Comparison of ENCODE assay signal across 11 mouse cellular contexts in the genomic region with DNA sequence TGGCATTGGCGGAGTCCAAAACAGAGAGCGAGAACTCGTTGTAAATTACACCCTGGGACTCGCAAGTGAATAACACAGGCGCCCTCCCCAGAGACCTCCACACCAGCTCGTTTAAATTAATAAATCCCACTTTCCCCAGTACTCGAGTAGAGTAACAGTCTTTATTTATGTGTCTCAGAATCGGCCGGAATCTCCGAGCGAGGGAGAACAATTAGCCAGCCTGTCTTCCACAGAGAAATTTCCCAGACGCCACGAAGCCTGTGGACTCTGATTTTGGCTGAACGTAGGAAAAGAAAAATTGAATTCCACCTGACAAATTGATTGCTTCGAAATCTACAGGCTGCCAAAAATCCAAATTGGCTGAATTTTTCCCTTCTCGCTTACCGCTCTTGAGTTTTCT.
DNase-seq lines count a peak whose midpoint lies in the region; ATAC-seq and TF ChIP-seq lines count a peak whose summit lies in the region.
"Had no signal": no experiment of that assay in that cellular context is flagged by ENCODE, and none has a peak within 500 bp of the region (broad histone marks: within the 10 kb centered on the region; RNA-seq: fewer than 3 reads in every experiment).

No protein-coding gene starts in this region.

- H3K9me3 ChIP-seq in forebrain, postnatal 0 days (ENCODE audit: low read length): no peaks in the 10 kb centered on the region
- no peaks in the 10 kb centered on the region; the same call in 1 of the 2 replicates for H3K9me3 ChIP-seq in forebrain, embryonic 11.5 days (ENCODE audit: control insufficient read depth, low read length)
- no peaks in the 10 kb centered on the region; the same call in 1 of the 2 replicates for H3K9me3 ChIP-seq in midbrain, embryonic 13.5 days
- no peaks in the 10 kb centered on the region for H3K9me3 ChIP-seq in midbrain, embryonic 11.5 days (ENCODE audit: control insufficient read depth, low read length)
- peaks cover 5% of the 10 kb centered on the region; the same call in 1 of the 2 replicates for H3K9me3 ChIP-seq in limb, embryonic 13.5 days
- H3K9me3 ChIP-seq in stomach, embryonic 16.5 days (replicated peaks; ENCODE audit: control insufficient read depth, low read length): no peaks in the 10 kb centered on the region
- H3K9me3 ChIP-seq: liver, embryonic 15.5 days had no signal

- H3K9ac ChIP-seq in forebrain, postnatal 0 days: no peak overlapping the region
- no peak overlapping the region for H3K9ac ChIP-seq in forebrain, embryonic 11.5 days (ENCODE audit: low read length)
- H3K9ac ChIP-seq in midbrain, embryonic 13.5 days (replicated peaks): no peak overlapping the region
- H3K9ac ChIP-seq in midbrain, embryonic 11.5 days (ENCODE audit: low read length): no peak overlapping the region
- no peak overlapping the region for H3K9ac ChIP-seq in limb, embryonic 13.5 days
- no peak overlapping the region for H3K9ac ChIP-seq in stomach, embryonic 16.5 days (ENCODE audit: low read length)
- H3K9ac ChIP-seq: liver, embryonic 15.5 days had no signal

- H3K4me3 ChIP-seq in forebrain, postnatal 0 days (ENCODE audit: low read depth, low read length): no peak overlapping the region
- no peak overlapping the region for H3K4me3 ChIP-seq in forebrain, embryonic 11.5 days (ENCODE audit: low read depth, low read length)
- no peak overlapping the region for H3K4me3 ChIP-seq in midbrain, embryonic 13.5 days (replicated peaks)
- H3K4me3 ChIP-seq in midbrain, embryonic 11.5 days (ENCODE audit: low read depth, low read length): no peak overlapping the region
- no peak overlapping the region for H3K4me3 ChIP-seq in limb, embryonic 13.5 days
- no peak overlapping the region for H3K4me3 ChIP-seq in stomach, embryonic 16.5 days (replicated peaks; ENCODE audit: low read length)
- H3K4me3 ChIP-seq: liver, embryonic 15.5 days; myocyte had no signal

- DNase-seq in forebrain, postnatal 0 days: peak; percentile 55
- DNase-seq in forebrain, embryonic 11.5 days (ENCODE audit: low spot score): no peak
- no peak for DNase-seq in midbrain, embryonic 11.5 days (ENCODE audit: low spot score, missing footprints)
- DNase-seq in ovary, postnatal 36 days (ENCODE audit: low spot score): no peak
- DNase-seq: lung, postnatal 4 days; thymus, postnatal 25 days had no signal

- no peaks in the 10 kb centered on the region for H3K27me3 ChIP-seq in forebrain, postnatal 0 days (ENCODE audit: insufficient read depth, low read length)
- H3K27me3 ChIP-seq in forebrain, embryonic 11.5 days (ENCODE audit: control insufficient read depth, insufficient read depth, low read length): no peaks in the 10 kb centered on the region
- H3K27me3 ChIP-seq in midbrain, embryonic 13.5 days: no peaks in the 10 kb centered on the region; the same call in none of the 2 replicates
- H3K27me3 ChIP-seq in midbrain, embryonic 11.5 days (ENCODE audit: control insufficient read depth, insufficient read depth, low read length): no peaks in the 10 kb centered on the region
- H3K27me3 ChIP-seq in limb, embryonic 13.5 days: 0 out of 2 replicates have a peak, but pooled peaks cover 1% of the 10 kb centered on the region
- no peaks in the 10 kb centered on the region for H3K27me3 ChIP-seq in stomach, embryonic 16.5 days (ENCODE audit: control insufficient read depth, insufficient read depth, low read length)
- H3K27me3 ChIP-seq: liver, embryonic 15.5 days had no signal

- no peaks in the 10 kb centered on the region for H3K4me1 ChIP-seq in forebrain, postnatal 0 days (ENCODE audit: insufficient read depth)
- H3K4me1 ChIP-seq in forebrain, embryonic 11.5 days (replicated peaks; ENCODE audit: control insufficient read depth, insufficient read depth, low read length): 0 out of 2 replicates have a peak, but pooled peaks cover 2% of the 10 kb centered on the region
- H3K4me1 ChIP-seq in midbrain, embryonic 13.5 days (replicated peaks): peaks cover 37% of the 10 kb centered on the region
- H3K4me1 ChIP-seq in midbrain, embryonic 11.5 days (ENCODE audit: control insufficient read depth, insufficient read depth, low read length): peaks cover 2% of the 10 kb centered on the region; the same call in 1 of the 2 replicates
- H3K4me1 ChIP-seq in limb, embryonic 13.5 days: peaks cover 29% of the 10 kb centered on the region
- peaks cover 8% of the 10 kb centered on the region for H3K4me1 ChIP-seq in stomach, embryonic 16.5 days (ENCODE audit: control insufficient read depth, insufficient read depth, low read length)
- H3K4me1 ChIP-seq: liver, embryonic 15.5 days had no signal

- no peak for TF ChIP-seq CTCF in forebrain, postnatal 0 days (IDR thresholded peaks at IDR 0.05; ENCODE audit: low read depth)

- peak overlapping the region; percentile 50; the same call in 1 of the 2 replicates for H3K27ac ChIP-seq in forebrain, postnatal 0 days (ENCODE audit: low read depth, low read length)
- no peak overlapping the region for H3K27ac ChIP-seq in forebrain, embryonic 11.5 days (ENCODE audit: low read depth, low read length)
- H3K27ac ChIP-seq in midbrain, embryonic 13.5 days: peak overlapping the region; percentile 42; the same call in 1 of the 2 replicates
- no peak overlapping the region for H3K27ac ChIP-seq in midbrain, embryonic 11.5 days (ENCODE audit: low read depth, low read length)
- H3K27ac ChIP-seq in limb, embryonic 13.5 days: no peak overlapping the region
- H3K27ac ChIP-seq in stomach, embryonic 16.5 days (ENCODE audit: low read length): peak overlapping the region; percentile 2; the same call in 1 of the 2 replicates
- H3K27ac ChIP-seq: liver, embryonic 15.5 days had no signal

- peak overlapping the region; percentile 25; the same call in 1 of the 2 replicates for H3K4me2 ChIP-seq in forebrain, postnatal 0 days (ENCODE audit: low read depth)
- no peak overlapping the region for H3K4me2 ChIP-seq in forebrain, embryonic 11.5 days (ENCODE audit: low read depth, low read length, severe bottlenecking)
- H3K4me2 ChIP-seq in midbrain, embryonic 13.5 days (replicated peaks): peak overlapping the region; percentile 25
- H3K4me2 ChIP-seq in midbrain, embryonic 11.5 days: no peak overlapping the region
- H3K4me2 ChIP-seq in limb, embryonic 13.5 days (replicated peaks): peak overlapping the region; percentile 34
- H3K4me2 ChIP-seq in stomach, embryonic 16.5 days (ENCODE audit: low read depth, low read length): no peak overlapping the region
- H3K4me2 ChIP-seq: liver, embryonic 15.5 days had no signal

- H3K36me3 ChIP-seq in forebrain, postnatal 0 days (ENCODE audit: insufficient read depth): no peaks in the 10 kb centered on the region
- H3K36me3 ChIP-seq in forebrain, embryonic 11.5 days (ENCODE audit: control insufficient read depth, insufficient read depth, low read length): no peaks in the 10 kb centered on the region
- no peaks in the 10 kb centered on the region for H3K36me3 ChIP-seq in midbrain, embryonic 13.5 days
- H3K36me3 ChIP-seq in midbrain, embryonic 11.5 days (ENCODE audit: control insufficient read depth, insufficient read depth, low read length): no peaks in the 10 kb centered on the region
- H3K36me3 ChIP-seq in limb, embryonic 13.5 days: no peaks in the 10 kb centered on the region
- no peaks in the 10 kb centered on the region for H3K36me3 ChIP-seq in stomach, embryonic 16.5 days (ENCODE audit: control insufficient read depth, insufficient read depth, low read length)
- H3K36me3 ChIP-seq: liver, embryonic 15.5 days had no signal

- no peak; the same call in 1 of the 2 replicates for ATAC-seq in forebrain, postnatal 0 days
- no peak for ATAC-seq in forebrain, embryonic 11.5 days (replicated peaks; ENCODE audit: low FRiP score)
- no peak for ATAC-seq in midbrain, embryonic 13.5 days
- no peak for ATAC-seq in midbrain, embryonic 11.5 days (ENCODE audit: low FRiP score)
- no peak for ATAC-seq in limb, embryonic 13.5 days (ENCODE audit: low FRiP score, low read depth)
- peak; percentile 35; the same call in 1 of the 2 replicates for ATAC-seq in stomach, embryonic 16.5 days (ENCODE audit: insufficient read depth, low FRiP score)

- 21% methylated on average over 17 of the region's 17 CpGs for WGBS in forebrain, postnatal 0 days
- WGBS in forebrain, embryonic 11.5 days: 70% methylated on average over 17 of the region's 17 CpGs
- 58% methylated on average over 17 of the region's 17 CpGs for WGBS in midbrain, embryonic 13.5 days
- WGBS in midbrain, embryonic 11.5 days: 83% methylated on average over 17 of the region's 17 CpGs
- whole genome bisulfite sequencing in limb, embryonic 13.5 days: 19% methylated on average over 17 of the region's 17 CpGs
- WGBS in stomach, embryonic 16.5 days: 38% methylated on average over 17 of the region's 17 CpGs

Comparison
In these comparisons a context has a peak if more than half of its experiments do, and no peak if none do; other contexts are left out.
1. H3K27ac ChIP-seq: peak in forebrain, postnatal 0 days (single experiment), midbrain, embryonic 13.5 days (single experiment) and stomach, embryonic 16.5 days (single experiment); none in forebrain, embryonic 11.5 days (single experiment), midbrain, embryonic 11.5 days (single experiment) and limb, embryonic 13.5 days (single experiment).
2. H3K4me2 ChIP-seq: peak in forebrain, postnatal 0 days (single experiment), midbrain, embryonic 13.5 days (single experiment) and limb, embryonic 13.5 days (single experiment); none in forebrain, embryonic 11.5 days (single experiment), midbrain, embryonic 11.5 days (single experiment) and stomach, embryonic 16.5 days (single experiment).